Mouse (Mus musculus) Patski (cell line): Measurements from ENCODE around the gene Rack1. TPM values are rescaled to one million over a fixed set of nuclear protein-coding genes. Genes with fewer than 3 reads are reported as not detected.

Experiments used
- ATAC-seq: fragments of 100-300 bp; one replicate; pipeline ENCODE4 v1.8.0; 2021
- CTCF ChIA-PET: fragments of 350-600 bp; sonication (Branson Sonifier 250); formaldehyde crosslinking; loops from one replicate; lab custom pipeline; 2022; ENCODE audit warnings: inconsistent platforms; lab: Charles Lee
- POLR2A ChIA-PET: fragments of 350-600 bp; sonication (Branson Sonifier 250); formaldehyde crosslinking; loops from one replicate; lab custom pipeline; 2022; ENCODE audit warnings: antibody characterized with exemption, inconsistent platforms; lab: Charles Lee
- DNase-seq: peaks from one replicate; pipeline ENCODE4 v3.0.0-alpha.2; 2011; ENCODE audit warnings: low read depth, low spot score
- H3K27me3 ChIP-seq: fragments of 371-371 bp; one replicate; pipeline ENCODE4 v1.5.1; 2021
- CTCF ChIP-seq: fragments of 100-300 bp; IDR thresholded peaks from one replicate; pipeline ENCODE4 v1.5.1; 2021
- in situ Hi-C: fragments of 300-500 bp; cut with MboI; formaldehyde crosslinking; loops from 3 replicates; pipeline ENCODE4 v1.11.1; 2018; ENCODE audit warnings: low pct_unique_long_range_greater_than_20kb, mixed read lengths
- polyA plus RNA-seq: library from polyadenylated mRNA; unstranded; gene quantifications from one replicate; pipeline ENCODE4 v1.2.3, GENCODE M21; 2021

The Rack1 gene
- polyA plus RNA-seq, 1 experiment from 2014 or later: 1,050 TPM

DNA sequence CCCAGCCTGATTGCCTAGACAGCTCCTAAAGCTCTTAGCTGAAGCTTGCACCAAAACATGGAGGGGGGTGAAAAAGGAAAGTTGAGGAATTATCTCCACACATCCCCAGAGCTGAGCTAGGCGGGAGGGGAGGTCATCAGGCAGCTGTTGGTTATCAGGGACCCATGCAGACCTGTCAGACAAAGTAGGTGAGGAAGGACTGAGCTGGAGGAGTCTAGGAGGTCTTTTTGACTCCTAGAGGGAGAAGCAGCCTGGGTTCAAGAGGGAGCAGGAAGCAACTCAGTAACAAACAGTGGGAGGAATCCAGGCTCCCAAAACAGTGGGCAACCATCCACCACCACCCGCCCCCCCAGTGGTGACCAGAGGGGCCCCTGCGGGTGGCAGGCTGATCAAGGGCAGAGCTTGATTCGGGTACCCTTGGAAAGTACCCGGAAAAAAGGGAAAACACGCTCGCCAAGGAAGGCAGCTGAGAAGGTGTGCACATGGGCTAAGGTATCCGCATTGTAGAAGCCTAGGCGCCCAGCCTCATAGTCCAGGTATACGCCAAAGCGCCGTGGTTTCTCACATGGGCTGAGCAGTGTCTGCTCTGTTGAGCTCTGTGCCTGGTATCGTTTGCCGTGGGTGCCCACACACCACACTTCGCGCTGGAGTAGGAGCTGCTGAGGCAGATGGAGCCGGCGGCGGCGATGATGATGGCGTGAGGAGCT, 6.9 kb downstream of the Rack1 start:
- DNase-seq (no peak), ATAC-seq (no peak)
- H3K27me3 ChIP-seq: no peaks in the 10 kb centered on the region
- ChIA-PET POLR2A (interaction anchor here (1.0 to 4.0 kb wide), 2 partner anchors 10 kb away, joined by 6 to 14 read pairs; partner anchors contain the start of gene Trim41), CTCF (interaction anchor here (1.6 kb wide), 1 partner anchor 9 kb away, joined by 4 read pairs; no protein-coding TSS in a partner anchor)
- no peak for TF ChIP-seq CTCF
- in situ Hi-C loops: loop anchor here (25.0 kb wide), 1 partner anchor 880 kb away; no protein-coding TSS in a partner anchor

DNA sequence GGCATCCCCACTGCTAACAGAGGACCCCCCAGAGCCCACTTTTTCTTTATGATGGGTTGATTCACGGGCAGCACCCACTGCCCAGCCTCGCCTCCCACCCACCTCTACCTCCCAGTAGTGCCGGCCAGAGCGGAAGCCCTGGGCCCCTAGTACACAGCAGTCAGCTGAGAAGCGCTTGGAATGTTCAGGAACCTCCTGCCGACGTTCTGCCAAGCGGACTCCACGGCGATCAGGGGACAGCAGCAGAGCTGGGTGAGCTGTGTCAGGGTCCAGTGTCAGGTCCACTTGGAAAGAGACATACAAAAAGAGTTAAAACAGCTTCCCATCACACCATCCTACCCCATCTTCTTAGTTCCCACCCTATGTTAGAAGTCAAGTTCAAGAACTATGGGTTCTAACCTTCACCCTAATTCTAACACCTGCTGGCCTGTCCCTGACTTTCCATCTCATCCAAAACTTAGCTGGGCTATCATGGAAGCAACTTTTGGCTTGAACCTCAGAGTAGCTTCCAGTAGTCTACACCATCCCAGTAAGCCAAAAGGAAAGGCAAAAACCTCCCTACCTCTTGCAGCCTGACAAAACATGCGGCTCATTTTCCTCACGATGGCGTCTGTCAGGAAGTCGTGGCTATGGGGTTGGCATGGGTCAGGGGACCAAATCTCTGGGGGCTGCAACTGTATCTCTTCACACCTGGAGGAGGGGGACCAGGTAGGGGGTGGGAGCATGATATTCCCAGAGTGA, 7.6 kb downstream of the Rack1 start:
- in situ Hi-C loops: loop anchor here (25.0 kb wide), 1 partner anchor 880 kb away; no protein-coding TSS in a partner anchor
- no peak for DNase-seq
- no peak for TF ChIP-seq CTCF
- H3K27me3 ChIP-seq: no peaks in the 10 kb centered on the region
- no peak for ATAC-seq
- ChIA-PET CTCF (interaction anchor here (1.6 to 2.6 kb wide), 2 partner anchors 8 to 12 kb away, joined by 4 to 8 read pairs; no protein-coding TSS in a partner anchor), POLR2A (interaction anchor here (4.0 kb wide), 1 partner anchor 9 kb away, joined by 14 read pairs; the partner anchor contains the start of gene Trim41)

- DNase-seq (no peak), ATAC-seq (no peak)
- TF ChIP-seq CTCF: no peak
- CTCF ChIA-PET: interaction anchor here (2.6 kb wide), 1 partner anchor 12 kb away, joined by 8 read pairs; no protein-coding TSS in a partner anchor
- no peaks in the 10 kb centered on the region for H3K27me3 ChIP-seq
- in situ Hi-C loops: loop anchor here (25.0 kb wide), 1 partner anchor 879 kb away; no protein-coding TSS in a partner anchor
- POLR2A ChIA-PET: interaction anchor here (4.0 kb wide), 1 partner anchor 8 kb away, joined by 14 read pairs; the partner anchor contains the start of gene Trim41
These were observed 8.1 kb downstream of the Rack1 start for GRCm38 (mm10) chr11:48808304-48808646.

GRCm38 (mm10) chr11:48808737-48809433, 8.8 kb downstream of the Rack1 start:
- DNase-seq: no peak
- CTCF ChIA-PET: interaction anchor here (0.8 to 2.6 kb wide), 2 partner anchors 11 to 38 kb away, joined by 3 to 8 read pairs; no protein-coding TSS in a partner anchor

GRCm38 (mm10) chr11:48809434-48809830, 9.3 kb downstream of the Rack1 start:
- CTCF ChIA-PET: interaction anchor here (0.8 to 2.6 kb wide), 2 partner anchors 10 to 37 kb away, joined by 3 to 8 read pairs; no protein-coding TSS in a partner anchor

More at GRCm38 (mm10) chr11:48808737-48809433, 8.8 kb downstream of the Rack1 start:
- no peak for ATAC-seq
- POLR2A ChIA-PET: interaction anchor here (4.0 kb wide), 1 partner anchor 8 kb away, joined by 14 read pairs; the partner anchor contains the start of gene Trim41
- TF ChIP-seq CTCF: no peak
- H3K27me3 ChIP-seq: no peaks in the 10 kb centered on the region
- in situ Hi-C loops: loop anchor here (25.0 kb wide), 1 partner anchor 878 kb away; no protein-coding TSS in a partner anchor

GRCm38 (mm10) chr11:48810142-48810541, 10.0 kb downstream of the Rack1 start:
- no peak for ATAC-seq
- in situ Hi-C loops: loop anchor here (25.0 kb wide), 1 partner anchor 877 kb away; no protein-coding TSS in a partner anchor
- H3K27me3 ChIP-seq: no peaks in the 10 kb centered on the region
- ChIA-PET POLR2A (no interaction called here), CTCF (interaction anchor here (0.8 to 2.6 kb wide), 2 partner anchors 10 to 42 kb away, joined by 3 to 8 read pairs; no protein-coding TSS in a partner anchor)
- no peak for TF ChIP-seq CTCF
- no peak for DNase-seq

More at GRCm38 (mm10) chr11:48809434-48809830, 9.3 kb downstream of the Rack1 start:
- TF ChIP-seq CTCF: no peak
- no peak for DNase-seq
- POLR2A ChIA-PET: interaction anchor here (4.0 kb wide), 1 partner anchor 7 kb away, joined by 14 read pairs; the partner anchor contains the start of gene Trim41
- no peaks in the 10 kb centered on the region for H3K27me3 ChIP-seq
- in situ Hi-C loops: loop anchor here (25.0 kb wide), 1 partner anchor 878 kb away; no protein-coding TSS in a partner anchor
- ATAC-seq: no peak

DNA sequence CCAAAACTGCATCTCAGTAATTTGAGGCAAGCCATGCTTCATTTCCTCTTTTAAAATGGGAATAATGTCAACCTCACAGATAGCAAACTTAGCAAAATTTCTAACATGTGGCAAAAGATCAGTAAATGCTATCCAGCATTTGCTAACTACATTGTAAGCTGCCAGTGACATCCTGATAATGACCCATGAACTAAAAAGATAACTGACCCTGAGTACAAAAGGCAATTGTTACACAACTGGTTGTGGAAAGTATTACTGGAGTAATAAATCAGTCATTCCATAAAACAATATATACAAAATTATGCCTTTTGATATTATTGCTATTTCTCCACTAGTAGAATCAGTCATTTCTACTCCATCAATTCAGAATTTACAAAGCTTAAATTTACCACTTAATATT, 13.7 kb downstream of the Rack1 start:
- no peak for ATAC-seq
- ChIA-PET CTCF (interaction anchor here (0.8 to 1.9 kb wide), 4 partner anchors 9 to 22 kb away, joined by 3 to 10 read pairs (median 4); no protein-coding TSS in a partner anchor), POLR2A (interaction anchor here (1.8 kb wide), 1 partner anchor 12 kb away, joined by 6 read pairs; no protein-coding TSS in a partner anchor)
- H3K27me3 ChIP-seq: no peaks in the 10 kb centered on the region
- no peak for TF ChIP-seq CTCF
- no peak for DNase-seq
- in situ Hi-C loops: loop anchor here (25.0 kb wide), 1 partner anchor 874 kb away; no protein-coding TSS in a partner anchor

- in situ Hi-C loops: loop anchor here (25.0 kb wide), 1 partner anchor 871 kb away; no protein-coding TSS in a partner anchor
These were observed 15.7 kb downstream of the Rack1 start for GRCm38 (mm10) chr11:48815851-48816250.

More at GRCm38 (mm10) chr11:48815851-48816250, 15.7 kb downstream of the Rack1 start:
- ATAC-seq (no peak), DNase-seq (no peak)
- no peak for TF ChIP-seq CTCF
- H3K27me3 ChIP-seq: no peaks in the 10 kb centered on the region
- CTCF ChIA-PET: interaction anchor here (0.9 to 1.2 kb wide), 4 partner anchors 9 to 36 kb away, joined by 3 to 4 read pairs (median 4); no protein-coding TSS in a partner anchor
- POLR2A ChIA-PET: interaction anchor here (1.1 to 2.3 kb wide), 3 partner anchors 8 to 43 kb away, joined by 4 to 14 read pairs (median 5); partner anchors contain the start of gene Rack1
